Mouse (Mus musculus): ENCODE data around the gene Acp5.
A peak's percentile ranks its signal among the peaks of the same experiment; 100 is the strongest.

Gene Acp5

DNA sequence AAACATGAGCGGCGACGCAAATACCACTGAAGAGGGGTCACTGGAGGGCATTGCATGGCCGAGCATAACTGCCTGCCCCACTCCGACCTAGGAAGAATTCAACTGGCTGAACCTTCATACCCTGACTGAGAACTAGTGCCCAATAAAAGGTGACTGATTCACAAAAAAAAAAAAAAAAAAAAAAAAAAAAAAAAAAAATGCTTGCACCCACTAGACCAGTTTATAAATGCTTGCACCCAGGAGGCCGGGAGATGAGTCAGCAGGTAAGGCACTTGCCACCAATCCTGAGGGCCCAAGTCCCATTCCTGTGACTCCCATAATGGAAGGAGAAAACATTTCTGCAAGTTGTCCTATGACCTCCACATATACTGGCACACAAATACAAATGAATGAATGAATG lies 42.8 kb downstream of the Acp5 start:
- no peak for DNase-seq

DNA sequence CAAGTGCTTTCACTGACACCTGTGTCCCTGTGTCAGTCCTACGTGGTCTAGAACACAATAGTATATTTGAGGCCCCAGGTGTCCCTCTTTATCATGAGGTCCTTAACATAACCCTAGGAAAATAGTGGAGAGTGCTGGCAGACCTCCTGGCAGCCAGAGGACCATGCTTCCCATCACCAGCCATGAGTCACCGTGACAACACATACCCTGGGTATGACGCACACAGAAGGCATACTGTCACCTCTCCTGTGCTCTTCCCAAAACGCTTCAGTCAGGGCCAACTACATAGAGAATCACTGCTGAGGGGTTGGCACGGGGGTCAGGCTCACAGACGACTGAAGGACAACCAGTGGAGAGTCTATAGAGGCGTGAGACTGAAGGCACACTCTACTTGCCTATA lies 45.5 kb downstream of the Acp5 start:
- DNase-seq = no peak

- no peak for DNase-seq
These were observed 46.2 kb downstream of the Acp5 start for GRCm38 (mm10) chr9:22089281-22089680.

DNA sequence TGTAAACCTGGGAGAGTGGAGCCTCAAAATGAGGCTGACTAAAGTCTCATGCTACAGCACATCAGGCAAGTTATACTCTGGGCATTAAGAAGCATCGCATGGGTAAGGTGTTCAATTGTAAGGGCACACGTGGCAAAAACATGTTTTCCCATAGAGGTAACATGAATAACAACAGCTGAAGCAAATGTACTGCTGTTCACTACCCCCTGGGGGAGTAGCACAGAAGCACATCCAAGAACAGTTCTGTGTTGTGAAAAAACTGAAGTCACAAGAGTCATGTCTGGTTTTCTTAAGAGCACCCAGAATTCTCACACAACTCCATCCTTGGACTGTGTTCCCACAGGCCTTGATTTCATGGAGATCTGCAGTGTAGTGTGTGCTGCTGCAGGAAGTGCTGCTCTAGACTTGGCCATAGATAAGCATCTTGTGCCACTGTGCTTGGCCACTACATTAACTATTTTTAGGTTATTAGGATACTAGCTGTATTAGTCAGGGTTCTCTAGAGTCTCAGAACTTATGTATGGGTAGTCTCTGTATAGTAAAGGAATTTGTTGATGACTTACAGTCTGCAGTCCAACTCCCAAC lies 48.4 kb downstream of the Acp5 start:
- no peak for DNase-seq

GRCm38 (mm10) chr9:22086012-22086411 lies 49.5 kb downstream of the Acp5 start:
- DNase-seq = no peak

DNA sequence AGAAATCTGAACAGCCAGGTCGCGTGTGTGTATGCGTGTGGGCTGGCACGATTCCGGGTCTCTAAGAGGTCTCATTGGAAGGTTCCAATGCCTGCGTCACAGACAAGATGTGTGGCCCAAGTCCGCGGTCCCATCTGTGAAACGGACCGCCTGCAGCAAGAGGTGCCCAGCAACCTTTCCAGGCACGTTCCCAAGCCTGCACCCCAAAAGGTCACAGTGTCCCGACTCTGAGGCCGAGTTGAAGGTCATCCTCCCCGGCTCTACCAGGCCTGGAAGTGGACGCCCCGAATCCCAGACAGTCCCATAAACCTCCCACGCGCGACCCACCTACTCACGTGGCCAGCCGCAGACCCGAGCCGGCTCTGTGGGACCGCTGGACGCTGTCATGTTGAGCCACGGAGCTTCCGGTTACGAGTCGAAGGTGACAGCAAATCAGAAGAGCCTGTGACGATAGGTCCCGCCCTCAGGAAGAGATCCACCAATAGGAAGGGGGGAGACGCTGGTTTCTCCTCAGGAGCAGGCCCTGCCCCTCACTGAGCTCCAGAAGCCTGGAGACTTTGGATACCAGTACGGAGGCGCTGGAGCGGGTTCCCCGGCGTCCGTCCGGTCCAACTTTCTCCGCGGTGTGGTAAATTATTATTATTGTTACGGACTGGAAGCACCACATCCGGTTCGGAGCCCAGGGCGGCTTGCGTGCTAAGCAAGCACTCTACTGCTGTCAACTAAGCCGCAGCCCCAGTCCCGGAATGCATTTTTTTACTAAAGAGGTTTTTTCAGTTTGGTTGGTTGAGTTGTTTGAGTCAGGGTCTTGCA lies 50.3 kb downstream of the Acp5 start, which contains the start of gene Ecsit:
TSS of gene Ecsit (minus strand) at position 417 of the 813 bp plus-strand sequence.
- DNase-seq = peak; percentile 93

- DNase-seq = no peak
These were observed 50.9 kb downstream of the Acp5 start for GRCm38 (mm10) chr9:22084667-22085021.
